Mouse (Mus musculus) kidney, adult 11 months (tissue): ENCODE results near the gene Zdhhc19.

Experiments
- DNase-seq: peaks from one replicate; pipeline ENCODE4 v3.0.0; 2022

Zdhhc19 gene

DNA sequence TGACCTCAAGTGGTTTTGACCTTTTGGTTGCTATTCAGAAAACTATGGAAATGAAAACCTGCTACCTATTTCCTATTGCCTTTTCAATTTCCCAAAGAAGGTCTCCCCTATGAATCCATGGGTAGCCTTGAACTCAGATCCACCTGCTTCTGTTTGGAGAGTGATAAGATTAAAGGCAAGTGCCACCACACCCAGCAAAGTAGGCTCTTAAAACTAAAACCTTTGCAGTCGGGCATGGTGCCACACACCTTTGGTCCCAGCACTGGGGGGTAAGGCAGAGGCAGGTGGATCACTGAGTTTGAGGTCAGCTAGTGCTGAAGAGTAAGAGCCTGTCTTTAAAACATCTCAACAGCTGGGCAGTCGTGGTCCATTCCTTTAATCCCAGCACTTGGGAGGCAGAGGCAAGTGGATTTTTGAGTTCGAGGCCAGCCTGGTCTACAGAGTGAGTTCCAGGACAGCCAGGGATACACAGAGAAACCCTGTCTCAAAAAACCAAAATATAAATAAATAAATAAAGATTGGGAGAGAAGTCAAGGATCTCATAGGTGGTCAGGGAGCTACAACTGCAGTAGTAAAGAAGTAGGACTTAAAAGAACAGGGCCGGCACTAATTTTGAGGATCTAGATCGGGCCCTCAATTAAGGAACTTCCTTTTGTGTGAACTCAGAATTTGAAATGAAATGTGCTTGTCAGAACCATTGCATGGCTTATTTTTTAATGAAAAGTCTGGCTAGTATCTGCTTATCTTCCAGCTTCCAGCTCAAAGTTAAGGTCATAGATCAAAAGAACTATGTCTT lies 114.6 kb downstream of the Zdhhc19 start:
- peak; percentile 58 for DNase-seq
